Mouse (Mus musculus): ENCODE results near the gene Hist2h3c1.
A peak's percentile ranks its signal among the peaks of the same experiment; 100 is the strongest.
"Not testable (repeated sequence)": the region's sequence is repeated elsewhere in the genome, so short reads cannot be mapped to it uniquely, and the experiment has no call there.

Gene Hist2h3c1

DNA sequence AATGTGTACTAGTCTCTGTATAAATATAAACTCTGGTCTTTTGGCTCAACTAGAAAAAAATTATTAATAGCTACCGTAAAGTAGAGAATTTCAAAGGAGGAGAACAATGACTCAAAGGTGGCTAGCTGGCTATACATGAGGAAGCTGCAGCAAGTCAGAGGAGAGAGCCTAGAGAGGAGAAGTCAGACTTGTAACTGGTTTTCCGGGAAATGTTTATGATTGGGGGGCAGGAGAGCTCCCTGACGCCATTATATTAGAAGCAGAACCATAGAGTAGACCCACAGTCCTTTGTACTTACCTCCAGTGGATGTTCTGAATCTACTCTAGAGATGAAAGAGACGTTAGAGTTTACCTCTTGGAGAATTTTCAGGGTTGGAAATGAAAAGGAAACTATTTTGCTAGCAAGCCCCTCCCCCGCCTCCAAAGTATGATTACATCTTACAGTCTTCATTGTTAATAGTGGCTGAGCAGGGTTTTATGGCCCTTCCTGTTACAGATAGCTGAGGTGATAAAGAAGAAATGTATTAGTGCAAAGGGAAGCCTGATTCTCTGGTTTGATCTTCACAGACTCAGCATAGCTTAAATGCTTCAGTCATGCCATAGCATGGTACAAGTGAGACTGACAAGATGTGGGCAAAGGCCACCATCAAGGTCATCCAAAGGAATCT is 9.6 kb downstream of the Hist2h3c1 start:
- no peak for DNase-seq (ENCODE audit: inconsistent ontology term)

DNA sequence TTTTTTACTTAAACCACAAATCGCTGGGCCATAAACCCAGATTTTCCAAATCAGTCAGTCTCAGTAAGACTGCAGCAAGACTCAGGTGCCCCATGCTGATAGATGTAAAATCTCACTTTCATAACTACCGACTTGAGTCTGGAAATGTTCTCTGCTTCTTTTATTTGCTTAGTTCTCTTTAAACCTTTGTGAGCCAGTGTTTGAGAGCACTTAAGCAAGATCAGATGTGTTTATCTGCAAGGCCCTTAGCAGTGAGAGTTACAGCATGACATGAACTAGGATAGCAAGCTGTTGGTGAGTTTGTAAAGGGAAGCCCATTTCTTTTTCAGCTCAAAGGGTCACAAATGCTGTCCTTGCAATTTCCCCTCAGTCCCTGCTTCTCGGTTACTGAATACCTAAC is 10.7 kb downstream of the Hist2h3c1 start:
- no peak for DNase-seq (ENCODE audit: inconsistent ontology term)

GRCm38 (mm10) chr3:96260220-96260619 is 13.7 kb downstream of the Hist2h3c1 start:
- DNase-seq (ENCODE audit: inconsistent ontology term) = no peak

DNA sequence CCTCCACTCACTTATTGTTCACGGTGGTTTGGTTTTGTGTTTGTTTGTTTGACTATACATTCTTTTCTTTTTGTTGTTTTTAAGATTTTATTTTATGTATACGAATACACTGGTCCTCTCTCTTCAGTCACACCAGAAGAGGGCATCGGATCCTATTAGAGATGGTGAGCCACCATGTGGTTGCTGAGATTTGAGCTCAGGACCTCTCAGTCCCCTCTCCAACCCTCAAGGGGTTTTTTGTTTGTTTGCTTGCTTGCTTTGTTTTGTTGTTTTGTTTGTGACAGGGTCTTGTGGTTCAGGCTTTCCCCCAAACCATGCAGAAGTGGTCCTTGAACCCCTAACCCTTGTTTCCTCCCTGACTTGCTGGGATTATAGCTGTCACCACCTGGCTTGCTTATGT is 15.1 kb downstream of the Hist2h3c1 start:
- no peak for DNase-seq (ENCODE audit: inconsistent ontology term)

- DNase-seq (ENCODE audit: inconsistent ontology term) = peak; percentile 84
These were observed 15.9 kb downstream of the Hist2h3c1 start for GRCm38 (mm10) chr3:96262216-96262875.

GRCm38 (mm10) chr3:96262979-96263550 is 16.6 kb downstream of the Hist2h3c1 start, which contains the start of gene Hist2h4:
Gene Hist2h4 (minus strand): TSS chr3:96263311.
- peak; percentile 97 for DNase-seq (ENCODE audit: inconsistent ontology term)

DNA sequence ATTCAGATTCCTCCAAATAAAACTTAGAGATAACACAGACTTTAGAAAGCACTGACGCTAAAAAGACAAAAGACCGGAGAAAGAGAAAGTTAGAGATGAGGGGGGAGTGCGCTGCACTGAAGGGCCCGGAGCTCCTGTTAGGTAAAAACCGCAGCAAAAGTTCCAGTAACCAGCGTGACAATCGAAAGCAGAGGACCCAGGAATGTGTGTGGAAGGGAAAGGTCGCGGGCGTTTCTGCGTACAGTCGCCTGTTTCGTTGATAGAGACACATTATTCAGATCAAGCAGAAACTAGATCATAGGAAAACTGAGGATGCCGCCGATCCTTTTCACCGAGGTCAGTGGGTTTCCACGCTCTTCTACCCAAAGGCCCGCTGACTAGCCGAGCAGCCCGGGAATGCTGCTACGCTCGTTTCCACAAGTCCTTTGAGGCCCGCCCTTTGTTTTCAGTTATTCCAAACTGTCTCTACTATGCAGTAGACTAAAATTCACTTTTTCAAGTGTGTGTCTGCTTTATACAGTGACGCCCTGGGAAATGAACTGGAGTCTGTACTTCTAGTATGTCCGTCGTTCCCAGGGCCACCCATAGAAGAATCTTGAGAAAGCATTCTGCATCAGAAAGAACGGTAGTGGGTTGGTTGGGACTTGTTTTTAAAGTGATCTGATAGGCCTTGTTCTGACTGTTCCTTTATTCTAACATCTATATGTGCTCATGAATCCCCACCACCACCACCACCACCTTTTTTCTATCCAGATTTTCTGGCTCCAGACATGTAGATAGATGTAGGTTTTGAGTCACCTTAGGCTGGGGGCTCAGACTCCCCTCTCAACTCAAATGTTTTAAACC is 17.3 kb downstream of the Hist2h3c1 start:
- DNase-seq (ENCODE audit: inconsistent ontology term) = no peak

DNA sequence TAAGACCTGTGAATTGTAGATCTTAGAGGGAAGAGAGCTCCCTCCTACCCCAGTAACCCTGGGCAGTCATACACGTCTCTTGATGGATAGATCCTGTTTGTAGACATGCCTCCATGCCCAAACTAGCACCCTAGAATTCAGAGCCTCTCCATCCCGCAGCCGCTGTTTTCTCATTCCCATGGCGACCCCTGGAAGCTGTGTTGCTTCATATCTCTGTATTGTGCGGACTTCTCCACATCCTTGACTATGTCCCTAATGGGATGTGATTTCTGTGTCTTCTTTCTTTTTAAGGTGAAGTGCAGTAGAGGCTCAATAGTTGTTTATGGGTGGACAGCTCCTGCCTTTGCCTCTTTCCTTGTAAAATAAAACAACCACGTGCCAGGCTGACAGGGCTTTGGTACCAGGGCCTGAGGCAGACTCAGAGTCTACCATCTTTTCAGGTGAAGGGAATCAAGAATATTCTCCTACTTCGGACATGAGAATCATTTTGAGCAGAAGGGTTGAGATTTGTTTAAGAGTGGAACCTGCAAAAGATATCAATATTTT is 18.0 kb downstream of the Hist2h3c1 start:
- DNase-seq (ENCODE audit: inconsistent ontology term) = no peak

- no peak for DNase-seq (ENCODE audit: inconsistent ontology term)
These were observed 19.7 kb downstream of the Hist2h3c1 start for GRCm38 (mm10) chr3:96266132-96266710.

GRCm38 (mm10) chr3:96267541-96267940 is 21.1 kb downstream of the Hist2h3c1 start:
- DNase-seq (ENCODE audit: inconsistent ontology term) = no peak

DNA sequence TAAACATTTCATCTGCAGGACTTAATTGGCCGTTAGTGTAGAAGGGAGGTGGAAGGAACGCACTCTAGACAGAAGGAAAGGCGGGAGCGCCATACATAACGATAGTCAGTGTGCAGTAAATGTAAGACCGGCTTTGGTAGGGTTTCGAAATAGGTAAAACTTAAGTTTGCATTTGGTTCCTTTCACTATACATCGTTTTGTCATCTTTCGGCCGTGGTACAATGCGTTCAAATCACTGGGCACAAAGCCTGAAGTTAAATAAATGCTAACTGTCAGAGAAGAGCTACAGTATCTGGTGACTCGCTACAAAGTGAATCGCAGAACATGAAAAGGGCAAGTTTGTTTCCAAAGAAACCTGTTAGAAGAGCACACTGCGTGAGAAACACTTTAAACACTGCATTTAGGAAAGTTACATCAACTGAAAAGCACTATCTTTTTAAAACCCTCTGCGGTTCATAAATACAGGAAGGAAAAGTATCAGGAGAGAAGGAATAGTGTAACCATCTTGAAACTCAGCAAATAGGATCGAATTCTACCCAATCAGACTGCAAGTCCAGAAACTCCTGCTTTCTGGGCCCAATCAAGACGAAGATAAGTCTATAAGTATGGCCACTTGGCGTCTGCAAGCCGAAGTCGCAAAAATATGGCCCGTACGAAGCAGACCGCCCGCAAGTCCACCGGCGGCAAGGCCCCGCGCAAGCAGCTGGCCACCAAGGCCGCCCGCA is 21.7 kb downstream of the Hist2h3c1 start, which contains the start of gene Hist2h3b:
TSS of gene Hist2h3b (plus strand) at position 604 of the 725 bp plus-strand sequence.
- DNase-seq (ENCODE audit: inconsistent ontology term) = peak; percentile 84

- DNase-seq (ENCODE audit: inconsistent ontology term) = not testable (repeated sequence)
These were observed 22.4 kb downstream of the Hist2h3c1 start for GRCm38 (mm10) chr3:96268776-96269378.

GRCm38 (mm10) chr3:96269511-96270474 is 23.3 kb downstream of the Hist2h3c1 start, which contains the start of gene Hist2h2bb:
Gene Hist2h2bb (plus strand): TSS chr3:96269752.
- peak; percentile 91 for DNase-seq (ENCODE audit: inconsistent ontology term)

DNA sequence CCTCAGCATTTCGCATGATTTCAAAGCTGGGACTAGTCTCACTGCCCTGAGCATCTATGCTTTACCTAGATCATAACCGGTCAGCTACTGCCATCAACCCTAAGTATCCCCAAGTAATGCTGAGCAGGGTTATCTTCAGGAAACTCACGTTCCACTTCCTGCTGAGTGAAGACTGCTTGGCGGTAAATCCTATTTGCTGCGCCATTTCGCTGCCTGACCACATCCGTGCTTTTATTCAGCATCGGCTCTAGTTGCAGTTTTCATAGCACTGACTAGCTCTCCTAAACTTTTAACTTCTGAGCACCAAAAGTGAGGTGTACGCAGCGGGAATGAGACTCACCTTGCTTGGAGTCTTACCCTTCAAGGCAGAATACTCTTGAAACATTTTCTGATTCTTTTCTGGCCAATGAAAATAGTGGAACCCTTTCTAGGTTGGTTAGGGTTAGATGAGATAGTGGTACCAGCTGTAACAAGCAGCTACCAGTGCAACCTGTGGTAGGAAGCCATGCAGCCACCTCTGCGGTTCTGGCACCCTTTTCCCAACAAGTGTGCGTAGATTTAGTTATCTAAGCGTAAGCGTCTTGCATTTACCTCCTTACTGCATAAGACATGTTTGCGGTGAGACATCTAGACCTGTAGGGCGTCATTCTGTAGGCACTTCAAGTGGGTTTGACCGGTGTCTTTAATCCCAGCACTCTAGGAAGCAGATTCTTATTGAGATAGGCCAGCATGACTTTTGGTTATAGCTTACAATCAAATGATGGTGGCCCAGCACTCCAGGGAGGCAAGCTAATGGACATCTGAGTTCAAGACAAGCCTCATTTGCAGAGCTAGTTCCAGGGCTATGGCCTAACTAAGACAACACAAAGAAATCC is 27.3 kb downstream of the Hist2h3c1 start:
- DNase-seq (ENCODE audit: inconsistent ontology term) = no peak

- DNase-seq (ENCODE audit: inconsistent ontology term) = no peak
These were observed 30.9 kb downstream of the Hist2h3c1 start for GRCm38 (mm10) chr3:96277428-96277799.

DNA sequence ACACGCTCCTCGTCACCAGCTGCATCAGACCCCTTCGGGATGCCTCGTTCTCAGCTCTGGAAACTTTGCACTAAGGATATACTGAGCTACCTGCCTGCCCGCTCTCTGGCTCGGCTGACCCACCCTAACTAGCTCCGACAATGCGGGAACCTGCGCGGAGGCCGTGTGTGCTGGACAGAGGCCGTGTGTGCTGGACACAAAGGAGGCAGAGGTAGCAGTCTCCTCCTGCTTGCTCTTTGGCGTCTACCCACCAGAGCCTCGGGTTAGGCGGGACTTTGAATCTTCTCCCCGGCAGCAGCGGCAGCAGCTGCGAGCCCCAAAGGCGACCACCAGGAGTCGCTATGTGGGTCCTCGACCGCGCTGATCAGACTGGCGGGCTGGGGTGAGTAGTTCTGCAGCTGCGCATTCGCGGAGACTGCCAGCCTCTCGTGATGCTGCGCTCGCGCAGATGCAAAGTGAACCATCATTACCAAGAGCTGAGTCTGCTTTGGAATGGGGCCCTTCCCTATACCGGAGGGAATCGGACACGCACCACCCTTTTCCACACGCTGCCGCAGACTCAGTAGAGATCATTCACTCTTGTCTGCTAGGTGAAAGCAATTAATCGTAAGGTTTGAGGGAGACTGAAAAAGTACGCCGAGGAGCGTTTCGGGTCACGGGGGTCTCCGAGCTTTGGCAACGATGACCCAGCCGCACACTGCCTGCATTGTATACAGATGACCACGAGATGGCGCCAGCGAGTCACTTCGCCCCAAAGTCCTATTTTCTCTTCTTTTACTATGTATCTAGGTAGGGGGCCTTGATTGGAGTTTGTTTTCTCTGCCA is 31.5 kb downstream of the Hist2h3c1 start:
- peak; percentile 86 for DNase-seq (ENCODE audit: inconsistent ontology term)

DNA sequence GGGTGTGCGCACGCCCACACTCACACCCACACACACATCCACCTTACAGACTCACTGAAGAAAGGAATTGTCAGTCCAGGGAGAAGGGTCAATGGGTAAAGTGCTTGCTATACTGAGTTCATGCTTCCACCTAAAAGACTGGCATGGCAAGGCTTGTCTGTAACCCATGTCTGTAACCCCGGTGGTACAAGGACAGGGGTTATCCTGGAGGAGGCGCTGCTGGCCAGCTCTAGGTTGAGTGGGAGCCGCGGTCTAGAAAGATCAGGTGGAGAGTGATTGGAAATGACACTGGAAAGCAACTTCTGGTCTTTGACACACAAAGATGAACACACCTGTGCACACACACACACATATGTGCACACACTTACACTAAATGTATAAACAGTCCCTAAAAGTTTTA is 34.2 kb downstream of the Hist2h3c1 start:
- DNase-seq (ENCODE audit: inconsistent ontology term) = no peak

Measured in Muller cell, postnatal 12 days (primary cell).